Comparison of ENCODE assay signal across 7 mouse cellular contexts in genomic region chr16:13359405-13359858, GRCm38 (mm10).
DNase-seq lines count a peak whose midpoint lies in the region; ATAC-seq and TF ChIP-seq lines count a peak whose summit lies in the region.

No protein-coding gene starts in this region.

- no peaks in the 10 kb centered on the region for H3K36me3 ChIP-seq in kidney, adult 2 months (ENCODE audit: control insufficient read depth, insufficient read depth, low read length)
- no peaks in the 10 kb centered on the region for H3K36me3 ChIP-seq in neural tube, embryonic 14.5 days (ENCODE audit: control insufficient read depth, insufficient read depth, low read length)

- no peaks in the 10 kb centered on the region for H3K9me3 ChIP-seq in neural tube, embryonic 14.5 days (ENCODE audit: control insufficient read depth, low read length)

- no peak for ATAC-seq in neural tube, embryonic 14.5 days (ENCODE audit: low read depth)

- no peak for DNase-seq in left cerebral cortex, adult 2 months (ENCODE audit: extremely low spot score in 1 of 2, low spot score in 2 of 2)
- no peak for DNase-seq in left cerebral cortex, postnatal 4 days
- DNase-seq in heart, adult 9 months (ENCODE audit: low spot score in 2 of 2): peak; percentile 34 to 47
- DNase-seq in kidney, adult 2 months: peak; percentile 71
- DNase-seq in adrenal gland, adult 18-20 months (ENCODE audit: low spot score in 2 of 2): no peak
- DNase-seq in adrenal gland, postnatal 4 days (ENCODE audit: low spot score in 2 of 2): no peak

- peaks cover 3% of the 10 kb centered on the region; the same call in 1 of the 2 replicates for H3K4me1 ChIP-seq in kidney, adult 2 months (ENCODE audit: control insufficient read depth, insufficient read depth, low read length)
- no peaks in the 10 kb centered on the region for H3K4me1 ChIP-seq in neural tube, embryonic 14.5 days (ENCODE audit: control insufficient read depth, insufficient read depth, low read length)

- intact Hi-C loops in left cerebral cortex, adult 2 months (cut with DNase I): loop anchor here (5.0 kb wide), 1 partner anchor 102 kb away; the partner anchor contains the start of gene Mrtfb
- intact Hi-C loops in left cerebral cortex, postnatal 4 days (cut with DNase I): loop anchor here (5.0 kb wide), 2 partner anchors 97 to 197 kb away; no protein-coding TSS in a partner anchor

- peak overlapping the region; percentile 70 for H3K4me3 ChIP-seq in left cerebral cortex, adult 2 months
- H3K4me3 ChIP-seq in kidney, adult 2 months (ENCODE audit: insufficient read depth, low read depth, low read length): peak overlapping the region; percentile 51
- peak overlapping the region; percentile 7; the same call in 1 of the 2 replicates for H3K4me3 ChIP-seq in neural tube, embryonic 14.5 days (ENCODE audit: low read depth, low read length)

- no peak for TF ChIP-seq POLR2A in kidney, adult 2 months (IDR thresholded peaks at IDR 0.05; ENCODE audit: low read depth, low read length)

- no peak for TF ChIP-seq CTCF in left cerebral cortex, adult 2 months (IDR thresholded peaks at IDR 0.05)
- no peak for TF ChIP-seq CTCF in kidney, adult 2 months (conservative IDR thresholded peaks at IDR 0.05; ENCODE audit: insufficient read depth, insufficient read length, low read depth, low read length)

- H3K9ac ChIP-seq in neural tube, embryonic 14.5 days (replicated peaks; ENCODE audit: low read depth, low read length): no peak overlapping the region

- H3K4me2 ChIP-seq in neural tube, embryonic 14.5 days (ENCODE audit: low read depth, low read length): peak overlapping the region; percentile 11; the same call in 1 of the 2 replicates

- peak overlapping the region; percentile 94 for H3K27ac ChIP-seq in left cerebral cortex, adult 2 months
- peak overlapping the region; percentile 84 for H3K27ac ChIP-seq in kidney, adult 2 months (ENCODE audit: insufficient read depth, low read depth, low read length)
- peak overlapping the region; percentile 11; the same call in 1 of the 2 replicates for H3K27ac ChIP-seq in neural tube, embryonic 14.5 days (ENCODE audit: low read depth, low read length)

- no peaks in the 10 kb centered on the region for H3K27me3 ChIP-seq in kidney, adult 2 months (replicated peaks; ENCODE audit: control insufficient read depth, insufficient read depth, low read length)
- H3K27me3 ChIP-seq in neural tube, embryonic 14.5 days (ENCODE audit: control insufficient read depth, insufficient read depth, low read length): no peaks in the 10 kb centered on the region

- 68% methylated on average over 9 of the region's 9 CpGs for WGBS in kidney, adult 2 months
- WGBS in neural tube, embryonic 14.5 days: 51% methylated on average over 9 of the region's 9 CpGs

Comparison
In these comparisons a context has a peak if more than half of its experiments do, and no peak if none do; other contexts are left out.
1. DNase-seq: peak in heart, adult 9 months (2 of 2) and kidney, adult 2 months (single experiment); none in left cerebral cortex, adult 2 months (0 of 2), left cerebral cortex, postnatal 4 days (single experiment), adrenal gland, adult 18-20 months (0 of 2) and adrenal gland, postnatal 4 days (0 of 2).
2. H3K27ac ChIP-seq: peak in every context shown above with its lines; median percentile 94 in left cerebral cortex, adult 2 months; 84 in kidney, adult 2 months; 11 in neural tube, embryonic 14.5 days.
3. H3K4me3 ChIP-seq: peak in every context shown above with its lines; median percentile 70 in left cerebral cortex, adult 2 months; 51 in kidney, adult 2 months; 7 in neural tube, embryonic 14.5 days.